Mouse (Mus musculus) liver, adult 2 months (tissue): ENCODE measurements around the gene Azi2. TPM values are rescaled to one million over a fixed set of nuclear protein-coding genes. Genes with fewer than 3 reads are reported as not detected.

Source experiments
- DNase-seq: peaks from one replicate; pipeline ENCODE4 v3.0.0-alpha.2; 2011; ENCODE audit warnings: low read depth, low spot score; ENCODE audit errors: extremely low read depth
- H3K27ac ChIP-seq: fragments of 200-500 bp; replicated peaks from 2 replicates; pipeline ENCODE4 v1.5.1; 2012; ENCODE audit warnings: low read depth, mild to moderate bottlenecking, control low read depth, inconsistent platforms, low read length; ENCODE audit not compliant: insufficient read depth
- H3K27me3 ChIP-seq: fragments of 200-500 bp; 2 replicates; pipeline ENCODE4 v1.6.1; 2012; ENCODE audit warnings: mild to moderate bottlenecking, moderate library complexity, low read length, inconsistent platforms; ENCODE audit not compliant: control insufficient read depth, insufficient read depth
- H3K36me3 ChIP-seq: fragments of 200-500 bp; 2 replicates; pipeline ENCODE4 v1.6.1; 2012; ENCODE audit warnings: low read length, inconsistent platforms; ENCODE audit not compliant: control insufficient read depth, insufficient read depth
- H3K4me1 ChIP-seq: fragments of 200-500 bp; 2 replicates; pipeline ENCODE4 v1.6.1; 2011; ENCODE audit warnings: low read length; ENCODE audit not compliant: control insufficient read depth, insufficient read depth
- H3K4me3 ChIP-seq: fragments of 200-500 bp; 2 replicates; pipeline ENCODE4 v1.5.1; 2011; ENCODE audit warnings: low read depth, mild to moderate bottlenecking, control low read depth, low read length, moderate library complexity; ENCODE audit not compliant: insufficient read depth
- H3K79me2 ChIP-seq: fragments of 200-500 bp; 2 replicates; pipeline ENCODE4 v1.6.1; 2012; ENCODE audit warnings: inconsistent platforms, mild to moderate bottlenecking, low read length, moderate library complexity; ENCODE audit not compliant: control insufficient read depth, insufficient read depth
- H3K9ac ChIP-seq: fragments of 200-500 bp; 2 replicates; pipeline ENCODE4 v1.6.1; 2012; ENCODE audit warnings: low read depth, mild to moderate bottlenecking, control low read depth, inconsistent platforms, low read length
- CTCF ChIP-seq: fragments of 200-500 bp; IDR thresholded peaks from 2 replicates; pipeline ENCODE4 v1.5.1; 2011; ENCODE audit warnings: low read depth, low read length, control low read depth
- POLR2A ChIP-seq: fragments of 200-500 bp; IDR thresholded peaks from 2 replicates; pipeline ENCODE4 v1.6.1; 2011; ENCODE audit warnings: low read length, control low read depth; ENCODE audit not compliant: insufficient read depth; ENCODE audit errors: extremely low read depth
- WGBS: fragments of 180-500 bp; shearing (Covaris S2); methylation state at CpG from one replicate; pipeline ENCODE4 v1.1.7; 2018; 5-methylcytosine and 5-hydroxymethylcytosine counted together
- polyA plus RNA-seq: library from polyadenylated mRNA; depleted of rRNA; stranded (reverse); fragments of >200 nt; gene quantifications from 2 replicates; pipeline ENCODE4 v1.2.3, GENCODE M21; 2012
- total RNA-seq: library from RNA; depleted of rRNA; stranded (reverse); fragments of >200 nt; gene quantifications from 2 replicates; pipeline ENCODE4 v1.2.3, GENCODE M21; 2014

Gene Azi2
- total and polyA plus RNA-seq, 2 experiments: 16.1 to 50.9 TPM

DNA sequence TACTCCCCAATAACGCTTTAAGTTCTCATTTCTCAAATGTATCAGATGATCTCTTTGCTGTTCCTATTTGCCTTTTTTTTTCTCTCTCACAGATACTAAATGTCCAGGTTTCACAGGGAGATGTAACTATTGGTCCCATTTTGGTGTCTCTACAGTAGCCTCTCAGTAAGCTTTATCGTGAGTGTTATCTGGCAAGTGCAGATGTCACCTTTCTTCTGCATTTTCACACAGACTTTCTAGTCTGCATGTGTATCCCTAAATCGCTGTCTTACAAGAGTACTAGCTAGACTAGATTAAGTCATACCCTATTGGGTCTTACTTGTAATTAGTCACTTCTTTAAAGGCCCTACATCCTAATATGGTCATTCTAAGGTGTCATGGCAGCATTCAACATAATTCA lies 27.4 kb upstream of the Azi2 start:
- Histone ChIP-seq H3K79me2 (no peaks in the 10 kb centered on the region), H3K4me1 (no peaks in the 10 kb centered on the region), H3K4me3 (no peak overlapping the region), H3K27ac (no peak overlapping the region), H3K27me3 (no peaks in the 10 kb centered on the region), H3K9ac (no peak overlapping the region), H3K36me3 (no peaks in the 10 kb centered on the region)
- 86% methylated on average over 3 of the region's 3 CpGs for WGBS
- TF ChIP-seq CTCF: no peak
- TF ChIP-seq POLR2A: no peak
- DNase-seq: no peak

DNA sequence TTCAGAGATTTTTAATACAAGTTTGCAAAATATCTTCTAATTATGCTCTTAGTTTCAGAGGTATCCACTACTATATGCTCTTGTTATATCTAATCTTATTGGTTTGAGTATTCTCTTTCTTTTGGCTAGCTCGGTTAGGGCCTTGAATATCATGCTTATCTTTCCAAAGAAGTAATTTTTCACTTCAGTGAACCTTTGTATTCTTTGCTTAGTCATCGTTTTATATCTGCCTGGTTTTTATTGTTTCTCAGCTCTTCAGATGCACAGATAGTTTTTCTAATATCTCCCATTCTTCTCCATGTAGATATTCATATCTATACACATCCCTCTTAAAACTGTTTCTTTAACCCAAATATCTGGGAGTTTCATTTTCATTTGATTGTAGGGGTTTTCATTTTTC lies 15.3 kb upstream of the Azi2 start:
- WGBS: 72% methylated on average over 2 of the region's 2 CpGs
- H3K36me3 ChIP-seq: no peaks in the 10 kb centered on the region
- H3K4me1 ChIP-seq: no peaks in the 10 kb centered on the region
- no peak overlapping the region for H3K9ac ChIP-seq
- TF ChIP-seq POLR2A (no peak), CTCF (no peak)
- no peak overlapping the region for H3K4me3 ChIP-seq
- H3K79me2 ChIP-seq: no peaks in the 10 kb centered on the region
- H3K27ac ChIP-seq: no peak overlapping the region
- H3K27me3 ChIP-seq: no peaks in the 10 kb centered on the region
- no peak for DNase-seq

DNA sequence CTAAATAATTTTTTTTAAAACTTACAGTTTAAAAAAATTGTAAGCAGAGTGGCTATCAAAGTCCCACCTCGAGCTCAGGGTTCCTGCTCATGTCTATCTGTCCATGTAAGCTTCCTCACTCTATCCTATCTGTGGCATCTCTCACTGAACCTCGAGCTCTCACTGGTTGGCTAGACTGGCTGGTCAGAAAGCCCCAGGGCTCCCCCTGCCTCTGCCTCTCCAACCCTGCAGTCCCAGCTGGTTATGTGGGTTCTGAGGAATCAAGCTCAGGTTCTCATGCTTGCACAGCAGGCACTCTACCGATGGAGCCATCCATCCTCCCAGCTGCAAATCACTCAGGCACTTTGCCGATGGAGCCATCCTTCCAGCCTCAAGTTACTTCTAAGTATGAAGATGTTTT lies 10.8 kb upstream of the Azi2 start:
- Histone ChIP-seq H3K27me3 (no peaks in the 10 kb centered on the region), H3K79me2 (no peaks in the 10 kb centered on the region), H3K4me1 (no peaks in the 10 kb centered on the region), H3K4me3 (no peak overlapping the region), H3K27ac (no peak overlapping the region), H3K9ac (no peak overlapping the region), H3K36me3 (no peaks in the 10 kb centered on the region)
- WGBS: 48% methylated on average over 4 of the region's 4 CpGs
- no peak for DNase-seq
- TF ChIP-seq POLR2A (no peak), CTCF (no peak)

DNA sequence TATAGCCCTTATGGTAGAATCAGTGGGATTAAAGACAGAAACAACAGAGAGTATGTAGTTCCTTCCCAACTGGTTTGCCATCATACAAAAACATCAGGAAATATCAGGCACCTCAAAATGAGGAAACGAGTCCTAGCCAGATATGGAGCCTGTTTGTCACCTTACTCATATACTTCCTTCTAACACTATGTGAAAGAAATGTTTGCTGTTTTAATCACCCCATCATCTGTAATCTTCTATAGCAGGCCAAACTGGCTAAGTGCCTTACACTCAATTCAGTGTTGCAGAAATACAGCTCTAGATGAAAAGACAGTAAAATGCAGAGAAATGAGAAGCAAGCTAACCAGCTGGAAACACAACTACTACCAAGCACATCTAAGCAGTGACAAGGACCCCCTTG lies 10.0 kb upstream of the Azi2 start:
- WGBS: 72% methylated on average over 1 of the region's 1 CpGs
- Histone ChIP-seq H3K27ac (no peak overlapping the region), H3K79me2 (no peaks in the 10 kb centered on the region), H3K9ac (no peak overlapping the region), H3K4me1 (no peaks in the 10 kb centered on the region), H3K36me3 (no peaks in the 10 kb centered on the region), H3K27me3 (no peaks in the 10 kb centered on the region), H3K4me3 (no peak overlapping the region)
- no peak for DNase-seq
- no peak for TF ChIP-seq CTCF
- TF ChIP-seq POLR2A: no peak

DNA sequence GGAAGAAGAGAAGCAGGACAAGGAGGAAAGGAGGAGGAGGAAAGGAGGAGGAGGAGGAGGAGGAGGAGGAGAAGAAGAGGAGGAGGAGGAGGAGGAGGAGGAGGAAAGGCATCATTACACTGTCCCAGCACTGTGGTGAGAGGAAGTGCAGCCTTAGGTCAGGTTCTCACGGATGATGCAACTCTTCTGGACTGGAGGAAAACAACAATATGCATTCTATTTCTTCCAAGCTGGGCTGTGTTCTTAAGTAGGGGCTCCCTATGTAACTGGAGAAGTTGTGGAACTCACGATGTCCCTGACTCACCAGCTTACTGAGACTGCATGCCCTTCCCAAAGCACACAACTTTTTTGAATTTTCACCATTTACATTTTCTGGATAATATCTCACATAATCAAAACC lies 8.6 kb upstream of the Azi2 start:
- DNase-seq: no peak
- WGBS: 74% methylated on average over 2 of the region's 2 CpGs

DNA sequence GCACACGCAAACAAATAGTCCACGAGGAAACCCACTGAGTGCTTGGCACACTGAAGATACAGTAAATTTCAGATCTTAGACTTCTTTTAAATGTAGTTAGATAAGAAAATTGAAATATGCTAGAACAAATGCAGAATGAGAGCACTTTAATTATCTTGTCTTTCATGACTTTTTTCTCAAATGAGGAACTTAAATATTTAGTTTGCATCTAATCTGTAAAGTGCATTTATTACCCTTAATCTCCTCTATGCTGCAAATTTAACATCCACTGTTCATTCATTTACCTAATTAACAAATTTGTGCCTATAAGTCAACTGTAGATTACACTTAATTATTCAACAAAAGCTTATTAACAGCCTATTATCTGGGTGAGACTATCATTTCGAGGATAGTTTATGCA lies 5.3 kb upstream of the Azi2 start:
- 79% methylated on average over 3 of the region's 3 CpGs for WGBS
- H3K36me3 ChIP-seq: no peaks in the 10 kb centered on the region
- no peak for TF ChIP-seq CTCF
- TF ChIP-seq POLR2A: no peak
- no peaks in the 10 kb centered on the region for H3K27me3 ChIP-seq
- H3K9ac ChIP-seq: no peak overlapping the region
- no peak for DNase-seq
- no peaks in the 10 kb centered on the region for H3K79me2 ChIP-seq
- no peak overlapping the region for H3K4me3 ChIP-seq
- no peak overlapping the region for H3K27ac ChIP-seq
- H3K4me1 ChIP-seq: no peaks in the 10 kb centered on the region

More for the DNA sequence above, 8.6 kb upstream of the Azi2 start:
- no peaks in the 10 kb centered on the region for H3K79me2 ChIP-seq
- H3K4me3 ChIP-seq: no peak overlapping the region
- no peaks in the 10 kb centered on the region for H3K4me1 ChIP-seq
- no peaks in the 10 kb centered on the region for H3K27me3 ChIP-seq
- no peaks in the 10 kb centered on the region for H3K36me3 ChIP-seq
- no peak overlapping the region for H3K9ac ChIP-seq
- TF ChIP-seq POLR2A (no peak), CTCF (no peak)
- H3K27ac ChIP-seq: no peak overlapping the region
